Mouse (Mus musculus) spleen, adult 2 months (tissue): ENCODE results near the gene Hsd3b4. TPM values are rescaled to one million over a fixed set of nuclear protein-coding genes. Genes with fewer than 3 reads are reported as not detected.
"Not testable (repeated sequence)": the region's sequence is repeated elsewhere in the genome, so short reads cannot be mapped to it uniquely, and the experiment has no call there.

ENCODE experiments used
- DNase-seq, 2 experiments: peaks; one replicate each; pipeline versions ENCODE4 v3.0.0 to v3.0.0-alpha.2; 2012 to 2021; ENCODE audit warnings: low spot score in 2 of 2, low read depth in 1 of 2
- H3K27ac ChIP-seq: fragments of 200-500 bp; 2 replicates; pipeline ENCODE4 v1.5.1; 2012; ENCODE audit warnings: low read length, inconsistent platforms; ENCODE audit not compliant: insufficient read depth
- H3K27me3 ChIP-seq: fragments of 200-500 bp; 2 replicates; pipeline ENCODE4 v1.6.1; 2012; ENCODE audit warnings: mild to moderate bottlenecking, moderate library complexity, low read length, inconsistent platforms; ENCODE audit not compliant: control insufficient read depth, insufficient read depth
- H3K36me3 ChIP-seq: fragments of 200-500 bp; 2 replicates; pipeline ENCODE4 v1.6.1; 2012; ENCODE audit warnings: mild to moderate bottlenecking, low read length, inconsistent platforms; ENCODE audit not compliant: control insufficient read depth, insufficient read depth
- H3K4me1 ChIP-seq: fragments of 200-500 bp; 2 replicates; pipeline ENCODE4 v1.6.1; 2011; ENCODE audit warnings: inconsistent platforms; ENCODE audit not compliant: control insufficient read depth, insufficient read depth, insufficient read length
- H3K4me3 ChIP-seq: fragments of 200-500 bp; 2 replicates; pipeline ENCODE4 v1.5.1; 2011; ENCODE audit warnings: mild to moderate bottlenecking, inconsistent platforms; ENCODE audit not compliant: insufficient read depth, insufficient read length; ENCODE audit errors: extremely low read depth
- WGBS: fragments of 180-500 bp; shearing (Covaris S2); methylation state at CpG from one replicate; pipeline ENCODE4 v1.1.7; 2018; 5-methylcytosine and 5-hydroxymethylcytosine counted together
- polyA plus RNA-seq: library from polyadenylated mRNA; depleted of rRNA; stranded (reverse); fragments of >200 nt; gene quantifications from 2 replicates; pipeline ENCODE4 v1.2.3, GENCODE M21; 2012; rRNA removed

Hsd3b4 gene
- polyA plus RNA-seq, 1 experiment, result not detected

DNA sequence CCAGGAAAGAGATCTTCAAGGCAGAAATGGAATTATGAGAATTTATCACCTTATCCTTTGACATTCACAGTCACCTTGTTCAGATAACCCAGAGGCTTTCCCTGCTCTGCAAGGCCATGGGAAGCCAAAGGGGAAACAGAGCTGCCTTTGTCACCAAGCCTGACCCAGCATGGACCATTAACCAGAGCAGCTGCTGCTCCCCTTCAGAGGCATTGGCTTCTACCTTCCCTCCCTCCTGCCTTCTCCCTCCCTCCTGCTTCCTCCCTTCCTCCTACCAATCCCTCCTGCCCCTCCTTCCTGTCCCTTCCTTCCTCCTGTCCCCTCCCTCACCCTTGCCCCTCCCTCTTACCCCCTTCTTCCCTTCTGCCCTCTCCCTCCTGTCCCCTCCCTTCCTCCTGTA, 16.1 kb downstream of the Hsd3b4 start:
- H3K36me3 ChIP-seq, H3K27me3 ChIP-seq, H3K4me3 ChIP-seq, H3K4me1 ChIP-seq, H3K27ac ChIP-seq, DNase-seq: not testable (repeated sequence)

DNA sequence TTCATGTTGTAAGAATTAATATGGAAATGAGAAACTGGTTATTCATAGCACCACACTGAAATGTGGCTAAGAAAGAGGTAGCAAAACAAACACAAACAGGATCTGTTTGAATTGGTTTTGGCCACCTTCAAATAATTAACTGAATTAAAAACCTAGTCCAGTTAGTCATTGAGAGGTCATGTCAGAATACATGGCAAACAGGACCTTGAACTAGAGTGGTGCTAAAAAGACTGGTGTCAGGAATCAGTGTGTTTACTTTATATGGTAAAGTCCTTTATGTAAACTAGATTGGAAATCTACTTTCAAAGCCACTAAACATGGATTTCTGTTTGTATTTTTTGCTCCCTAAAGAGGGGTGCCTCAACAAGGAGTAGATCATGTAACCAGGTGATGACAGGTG, 38.8 kb downstream of the Hsd3b4 start:
- H3K36me3 ChIP-seq, H3K27me3 ChIP-seq, H3K27ac ChIP-seq, DNase-seq, H3K4me3 ChIP-seq, H3K4me1 ChIP-seq: not testable (repeated sequence)

- not testable (repeated sequence) for H3K27me3 ChIP-seq, H3K4me3 ChIP-seq, H3K36me3 ChIP-seq, H3K27ac ChIP-seq, DNase-seq, H3K4me1 ChIP-seq
- WGBS, result no CpG with 5 or more reads among the region's 1 CpGs
These were observed 39.3 kb downstream of the Hsd3b4 start for GRCm38 (mm10) chr3:98471057-98471456.

GRCm38 (mm10) chr3:98469323-98469722, 41.0 kb downstream of the Hsd3b4 start:
- H3K36me3 ChIP-seq, DNase-seq, H3K27me3 ChIP-seq, H3K27ac ChIP-seq, H3K4me3 ChIP-seq, H3K4me1 ChIP-seq: not testable (repeated sequence)
- 70% methylated on average over 1 of the region's 2 CpGs for WGBS

DNA sequence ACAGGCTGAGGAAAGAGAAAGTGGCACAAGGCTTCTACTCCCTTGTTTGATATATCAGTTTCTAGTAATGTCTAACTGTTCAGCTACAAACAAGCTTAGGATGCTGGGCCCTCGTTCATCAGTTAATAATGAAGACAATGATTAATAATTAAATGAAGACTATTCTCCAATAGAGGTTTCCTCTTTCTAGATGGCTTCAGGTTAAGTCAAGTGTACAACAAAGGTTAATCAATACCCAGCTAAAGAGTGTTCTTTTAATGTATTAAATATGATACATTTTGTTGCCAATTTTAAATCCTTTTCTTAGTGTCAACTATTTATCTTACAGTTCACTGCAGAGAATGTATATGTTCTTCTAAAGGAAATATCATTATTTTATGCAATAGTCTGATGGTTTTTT, 53.3 kb downstream of the Hsd3b4 start, which contains the start of gene Gm4450:
Gm4450 (minus strand) TSS at position 101 of the 400 bp plus-strand sequence.
- H3K27ac ChIP-seq, DNase-seq: not testable (repeated sequence)
- 67% methylated on average over 1 of the region's 1 CpGs for WGBS

DNA sequence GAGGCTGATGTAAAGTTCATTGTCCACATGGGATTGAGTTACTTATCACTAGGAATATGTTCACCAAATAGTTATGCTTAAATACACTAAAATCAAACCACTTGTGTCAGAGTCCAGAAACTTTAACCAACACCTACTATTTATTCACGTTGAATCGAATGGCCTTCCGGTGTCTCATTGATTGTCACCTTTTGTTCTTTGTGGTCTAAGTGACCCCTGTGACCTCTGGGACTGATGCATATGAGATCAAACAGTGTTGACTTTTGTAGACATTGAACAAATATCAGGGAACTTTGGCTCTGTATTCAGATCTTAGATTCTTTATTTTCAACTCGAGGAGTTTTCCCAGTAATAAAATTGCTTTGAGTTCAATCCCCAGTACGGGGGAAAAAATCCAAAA, 56.5 kb downstream of the Hsd3b4 start:
- DNase-seq, H3K27ac ChIP-seq, H3K4me3 ChIP-seq, H3K36me3 ChIP-seq, H3K27me3 ChIP-seq, H3K4me1 ChIP-seq: not testable (repeated sequence)
- 86% methylated on average over 5 of the region's 5 CpGs for WGBS

More for the DNA sequence above, 53.3 kb downstream of the Hsd3b4 start, which contains the start of gene Gm4450:
- H3K27me3 ChIP-seq, H3K36me3 ChIP-seq, H3K4me1 ChIP-seq, H3K4me3 ChIP-seq: not testable (repeated sequence)

Other genes with a start within 250 kb of the Hsd3b4 start
- gene Hmgcs2, start 230.1 kb downstream of the Hsd3b4 start, polyA plus RNA-seq, result 17.6 and 19.7 TPM in 2 replicates
- gene Phgdh, start 170.5 kb downstream of the Hsd3b4 start, polyA plus RNA-seq, result 53.1 and 70.7 TPM in 2 replicates
- gene Zfp697, start 128.1 kb downstream of the Hsd3b4 start, polyA plus RNA-seq, result 0.68 and 0.96 TPM in 2 replicates
- gene Gm4450, start 53.4 kb downstream of the Hsd3b4 start, polyA plus RNA-seq, result 0.18 TPM in 1 of 2 replicates, not detected in the other
- not detected in 2 replicates for gene Gm10681, start 78.3 kb upstream of the Hsd3b4 start, polyA plus RNA-seq
- gene Hsd3b5, start 119.7 kb upstream of the Hsd3b4 start, polyA plus RNA-seq, result not detected in 2 replicates
- 0.02 TPM in 1 of 2 replicates, not detected in the other for gene Hsd3b2, start 214.0 kb upstream of the Hsd3b4 start, polyA plus RNA-seq